Mouse (Mus musculus): ENCODE results near the gene Gimap9.
"Not testable (repeated sequence)": the region's sequence is repeated elsewhere in the genome, so short reads cannot be mapped to it uniquely, and the experiment has no call there.

Gimap9 gene

DNA sequence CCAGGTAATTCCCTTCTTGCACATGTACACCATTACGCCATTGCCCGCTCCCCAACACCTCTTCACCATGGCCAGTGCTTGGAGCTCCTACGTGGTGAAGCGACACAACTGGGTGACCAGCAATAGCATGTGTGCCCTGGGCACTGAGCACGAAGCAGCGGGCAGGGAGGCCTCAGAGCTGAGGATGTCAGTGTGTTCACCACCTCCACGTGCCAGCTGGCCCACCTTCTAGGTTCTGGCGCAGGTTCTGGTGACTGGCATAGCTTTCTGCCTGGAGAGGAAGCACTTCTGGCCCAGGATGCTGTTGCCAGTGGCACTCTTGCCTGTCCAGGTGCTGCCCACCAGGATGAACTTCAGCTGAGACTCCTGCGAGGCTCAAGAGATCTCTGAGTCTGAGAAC, 10.5 kb upstream of the Gimap9 start:
- no peak for DNase-seq

DNA sequence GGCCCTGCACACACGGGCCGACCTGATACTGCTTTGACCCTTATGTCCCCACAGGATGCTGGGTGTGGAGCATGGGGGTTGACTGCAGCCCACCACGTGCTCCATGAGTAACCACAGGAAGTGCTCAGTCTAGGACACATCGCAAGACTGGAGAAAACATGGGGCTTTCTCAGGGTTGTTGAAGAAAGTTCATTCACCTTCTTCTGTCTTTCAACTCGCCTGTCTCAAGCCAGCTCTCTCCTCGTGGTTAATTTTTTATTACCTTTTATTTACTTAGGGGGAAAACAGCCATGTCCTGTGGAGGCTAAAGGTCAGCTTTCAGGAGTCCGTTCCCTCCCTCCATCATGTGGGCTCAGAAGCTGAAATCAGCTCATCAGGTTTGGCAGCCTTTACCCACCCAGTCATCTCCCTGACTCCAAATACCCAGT, 9.8 kb upstream of the Gimap9 start:
- no peak for DNase-seq

DNA sequence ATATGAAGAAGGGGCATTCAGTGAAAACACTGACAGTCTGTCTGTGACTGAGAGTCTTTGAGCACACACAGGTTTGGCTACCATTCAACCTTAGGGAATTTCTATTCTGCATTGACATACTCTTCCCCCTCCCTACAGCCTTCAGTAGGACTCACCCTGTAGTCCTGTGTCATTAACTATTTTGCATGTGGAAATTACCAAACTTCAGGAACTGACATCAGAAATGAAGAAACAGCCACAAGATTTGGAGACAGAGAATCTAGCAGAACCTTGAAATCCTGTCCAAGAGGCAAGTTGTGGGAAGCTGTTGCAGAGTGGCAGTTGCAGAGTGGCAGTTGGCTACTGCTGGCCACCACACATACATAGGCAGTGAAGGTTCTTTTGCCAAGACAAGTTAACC, 7.9 kb upstream of the Gimap9 start:
- DNase-seq = no peak

- no peak for DNase-seq
Measured at GRCm38 (mm10) chr6:48669446-48669969, 6.4 kb upstream of the Gimap9 start.

- no peak for DNase-seq
Measured at GRCm38 (mm10) chr6:48674291-48675058, 1.5 kb upstream of the Gimap9 start.

GRCm38 (mm10) chr6:48675400-48675930, 464 bp upstream of the Gimap9 start:
- no peak for DNase-seq

DNA sequence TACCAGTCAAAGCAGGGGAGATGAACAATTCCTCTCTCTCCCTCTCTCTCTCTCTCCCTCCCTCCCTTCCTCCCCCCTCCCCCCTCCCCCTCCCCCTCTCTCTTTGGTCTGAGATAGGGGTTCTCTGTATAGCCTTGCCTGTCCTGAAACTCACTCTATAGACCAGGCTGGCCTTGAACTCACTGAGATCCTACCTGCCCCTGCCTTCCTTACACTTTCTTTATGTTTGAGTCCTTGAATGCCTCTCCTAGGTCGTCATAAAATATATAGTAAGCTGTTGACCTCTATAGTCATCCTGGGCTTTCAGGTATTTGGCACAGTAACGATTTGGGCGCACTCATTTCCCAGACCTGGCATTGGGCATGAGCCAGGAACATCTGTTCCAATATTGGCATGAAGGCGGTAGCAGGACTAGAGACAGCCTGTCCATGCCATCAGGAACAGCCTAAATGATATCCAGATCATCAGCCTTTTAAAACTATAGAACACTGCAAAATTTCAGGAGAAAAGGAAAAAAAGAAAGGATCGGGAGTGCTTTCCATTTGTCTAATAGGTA, 1.0 kb downstream of the Gimap9 start:
- no peak for DNase-seq

DNA sequence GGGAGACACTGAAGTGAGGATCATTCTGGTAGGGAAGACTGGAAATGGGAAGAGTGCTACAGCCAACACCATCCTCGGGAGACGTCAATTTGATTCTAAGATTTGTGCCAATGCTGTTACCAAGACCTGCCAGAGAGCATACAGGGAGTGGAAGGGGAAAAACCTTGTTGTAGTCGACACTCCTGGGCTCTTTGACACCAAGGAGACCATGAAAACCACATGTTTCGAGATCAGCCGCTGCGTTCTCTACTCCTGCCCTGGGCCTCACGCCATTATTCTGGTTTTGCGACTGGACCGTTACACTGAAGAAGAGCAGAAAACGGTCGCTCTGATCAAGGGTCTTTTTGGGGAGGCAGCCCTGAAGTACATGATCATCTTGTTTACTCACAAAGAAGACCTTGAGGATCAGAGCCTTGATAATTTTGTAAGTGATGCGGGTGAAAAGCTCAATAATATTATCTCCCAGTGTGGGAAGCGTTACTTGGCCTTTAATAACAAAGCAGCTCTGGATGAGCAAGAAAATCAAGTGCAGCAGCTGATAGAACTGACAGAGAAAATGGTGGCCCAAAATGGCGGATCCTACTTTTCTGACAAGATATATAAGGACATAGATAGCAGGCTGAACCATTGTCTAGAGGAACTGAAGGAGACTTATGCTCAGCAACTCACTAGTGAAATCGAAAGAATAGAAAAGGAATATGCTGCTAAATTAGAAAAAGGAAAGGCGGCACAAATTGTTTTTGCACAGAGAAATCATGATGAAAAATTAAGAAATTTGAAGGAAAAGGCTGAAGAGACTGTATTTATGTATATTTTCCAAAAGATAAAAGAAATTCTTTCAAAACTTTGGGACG, 1.8 kb downstream of the Gimap9 start:
- DNase-seq = no peak

DNA sequence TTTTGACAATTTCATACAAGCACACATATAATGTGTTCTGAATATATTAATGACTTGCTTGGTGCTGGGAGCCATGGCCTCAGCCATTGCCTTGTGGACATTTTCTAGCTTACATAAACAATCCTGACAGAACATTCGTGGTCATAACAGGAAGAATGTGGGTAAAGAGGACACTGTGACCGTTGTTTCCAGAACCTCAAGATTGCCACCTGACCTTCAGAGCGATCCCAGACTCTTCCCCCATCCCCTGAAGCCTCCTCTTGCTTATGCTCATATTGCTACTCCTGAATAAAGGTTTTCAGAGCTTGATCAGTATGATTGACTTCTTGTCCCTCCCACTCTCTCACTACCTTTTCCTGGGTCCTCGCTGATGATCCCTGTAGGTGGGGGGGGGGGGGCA, 2.5 kb downstream of the Gimap9 start:
- DNase-seq = no peak

DNA sequence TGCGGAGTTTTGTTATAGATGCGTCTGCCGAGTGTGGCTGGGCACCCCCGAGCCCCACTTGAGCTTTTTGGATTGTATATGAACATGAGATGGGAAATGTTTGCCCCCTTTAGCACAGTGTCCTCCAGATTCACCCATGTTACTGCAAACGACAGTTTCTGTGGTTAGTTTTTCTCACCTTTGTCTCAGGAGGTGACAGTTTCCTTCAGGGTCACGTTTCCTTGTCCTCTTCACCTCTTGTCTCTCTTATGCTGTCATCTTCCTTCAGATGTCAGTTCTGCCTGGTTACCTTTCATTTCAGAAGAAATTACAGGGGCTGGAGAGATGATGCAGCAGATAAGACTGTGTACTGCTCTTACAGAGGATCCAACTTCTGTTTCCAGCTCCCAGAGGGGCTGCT, 3.8 kb downstream of the Gimap9 start:
- no peak for DNase-seq

DNA sequence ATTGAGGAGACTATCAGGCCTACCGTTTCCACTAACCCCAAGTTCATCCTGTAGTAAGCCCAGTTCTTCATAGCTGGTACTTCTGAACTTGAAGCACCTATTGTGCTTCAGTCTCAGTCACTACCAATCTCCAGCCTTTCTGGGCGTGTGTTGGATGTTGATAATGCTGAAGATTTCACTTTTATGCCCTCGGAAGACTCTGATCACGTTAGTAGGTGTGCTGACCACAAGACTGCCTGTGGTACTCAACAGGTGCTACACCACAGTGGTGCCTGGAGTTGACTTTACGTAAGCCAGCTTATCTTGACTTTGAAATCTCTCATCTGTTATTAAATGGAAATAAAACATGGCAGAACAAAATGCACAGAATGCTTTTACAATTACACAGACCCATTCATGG, 4.5 kb downstream of the Gimap9 start:
- DNase-seq = no peak

GRCm38 (mm10) chr6:48681472-48682090, 5.7 kb downstream of the Gimap9 start:
- no peak for DNase-seq

DNA sequence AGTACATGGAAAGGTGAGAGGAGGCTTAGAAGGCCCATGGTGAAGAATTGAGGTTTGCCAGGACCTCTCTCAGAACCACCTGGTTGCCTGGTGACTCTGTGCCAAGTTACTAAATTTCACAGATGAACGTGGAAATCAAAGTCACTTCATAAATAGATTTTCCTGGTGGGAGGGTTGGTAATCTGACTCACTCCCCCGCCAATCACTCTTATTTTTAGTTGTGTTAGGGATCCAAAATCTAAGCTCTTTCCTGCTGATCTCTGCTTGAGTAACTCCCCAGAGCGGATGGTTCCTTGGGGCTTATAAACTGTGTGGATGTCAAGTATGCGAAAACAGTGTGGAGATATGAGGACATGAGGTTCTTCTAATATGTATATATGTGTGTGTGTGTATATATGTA, 6.3 kb downstream of the Gimap9 start:
- no peak for DNase-seq

DNA sequence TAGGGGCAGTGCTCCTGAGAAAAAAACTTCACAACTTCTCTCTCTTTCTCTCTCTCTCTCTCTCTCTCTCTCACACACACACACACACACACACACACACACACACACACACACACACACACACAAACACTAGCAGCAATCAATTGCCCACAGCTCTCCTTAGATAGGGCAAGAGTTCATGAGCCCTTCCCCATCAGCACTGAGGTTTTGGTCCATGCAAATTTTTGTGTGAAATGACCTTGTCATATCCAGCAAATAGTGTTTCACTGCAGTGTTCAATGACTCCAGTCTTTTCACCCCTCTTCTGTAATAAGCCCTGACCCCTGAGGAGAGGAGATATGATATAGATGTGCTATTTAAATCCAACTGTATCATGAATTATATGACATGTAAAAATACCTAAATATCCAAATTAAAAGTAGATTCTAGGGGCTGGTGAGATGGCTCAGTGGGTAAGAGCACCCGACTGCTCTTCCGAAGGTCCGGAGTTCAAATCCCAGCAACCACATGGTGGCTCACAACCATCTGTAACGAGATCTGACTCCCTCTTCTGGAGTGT, 7.4 kb downstream of the Gimap9 start:
- DNase-seq = not testable (repeated sequence)

DNA sequence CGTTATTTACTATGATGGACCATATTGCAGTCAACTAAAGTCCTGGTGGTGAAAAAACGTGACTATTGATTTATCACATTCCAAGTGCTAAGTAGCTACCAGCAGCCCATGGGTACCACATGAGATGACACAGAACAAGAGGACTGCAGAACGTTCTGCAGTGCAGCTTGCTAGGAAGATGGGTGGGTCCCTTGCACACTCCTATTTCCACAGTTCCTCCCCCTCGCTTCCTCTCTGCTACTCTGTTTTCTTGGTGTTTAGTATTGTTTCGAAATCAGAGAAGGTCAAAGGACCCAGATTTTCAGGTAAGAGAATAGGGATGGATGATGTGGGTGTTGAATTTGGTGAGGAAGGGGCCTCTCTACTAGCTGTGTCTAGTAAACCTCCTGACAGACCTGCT, 8.4 kb downstream of the Gimap9 start, which contains the start of gene Gimap4:
Gimap4 (plus strand) TSS at position 231 of the 400 bp plus-strand sequence.
- DNase-seq = no peak

DNA sequence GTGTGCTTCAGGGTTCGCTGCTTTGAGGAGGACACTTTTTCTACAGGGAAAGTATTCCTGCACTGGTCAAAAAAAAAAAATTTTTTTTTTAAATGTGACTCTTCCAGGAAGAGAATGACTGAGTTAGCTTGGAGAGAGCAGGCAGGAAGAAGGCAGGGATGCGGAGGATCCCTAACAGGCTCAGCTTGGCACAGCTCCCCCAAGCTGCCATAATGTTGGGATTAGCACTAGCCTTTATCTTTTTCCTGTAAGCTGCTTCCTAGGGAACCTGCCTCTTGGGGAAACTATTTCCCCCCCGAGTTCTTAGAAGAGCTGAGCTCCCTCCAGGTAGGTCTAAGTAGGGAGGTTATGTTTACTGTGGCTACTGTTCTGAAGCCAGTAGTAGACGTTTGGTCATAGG, 8.9 kb downstream of the Gimap9 start:
- DNase-seq = no peak

- DNase-seq = no peak
Measured at GRCm38 (mm10) chr6:48685251-48685650, 9.3 kb downstream of the Gimap9 start.

- no peak for DNase-seq
Measured at GRCm38 (mm10) chr6:48685694-48686665, 10.1 kb downstream of the Gimap9 start.

DNA sequence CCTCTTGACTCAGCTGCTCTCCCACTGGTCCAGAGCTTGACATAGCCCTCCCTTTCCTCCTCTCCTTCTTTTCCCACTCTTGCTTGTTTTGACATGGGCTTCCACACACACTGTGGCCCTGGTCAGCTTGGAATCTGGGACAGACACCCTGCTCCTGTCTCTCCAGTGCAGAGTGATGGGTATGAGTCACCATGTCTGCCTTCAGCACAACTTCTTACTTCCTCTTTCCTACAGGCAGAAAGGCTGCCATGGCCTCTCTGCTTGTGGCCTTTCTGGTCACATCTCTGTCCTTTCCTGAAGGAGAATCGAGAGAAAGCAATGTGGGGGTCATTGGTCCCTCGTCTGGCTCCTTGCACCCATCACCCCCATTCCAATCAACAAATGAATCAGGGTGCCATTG, 11.1 kb downstream of the Gimap9 start:
- no peak for DNase-seq

DNA sequence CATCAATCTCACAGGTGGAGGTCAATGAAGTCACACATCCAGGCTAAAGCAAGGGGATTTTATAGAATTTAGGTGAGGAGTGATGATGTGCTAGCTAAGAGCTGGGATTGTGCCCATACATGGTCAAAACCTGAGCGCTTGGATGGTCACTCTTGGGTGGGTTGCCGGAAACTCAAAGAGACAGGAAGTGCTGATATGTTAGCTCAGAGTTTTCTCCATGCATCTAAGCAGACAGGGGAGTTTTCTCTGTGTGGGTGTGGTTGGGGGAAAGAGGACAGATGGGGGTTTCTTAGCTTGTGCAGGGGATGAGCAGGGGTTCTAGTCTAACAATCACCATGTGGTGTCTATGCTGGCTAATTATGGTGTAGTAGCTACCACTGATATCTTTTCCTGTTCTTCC, 13.4 kb downstream of the Gimap9 start:
- DNase-seq = no peak

- no peak for DNase-seq
Measured at GRCm38 (mm10) chr6:48692962-48693361, 17.0 kb downstream of the Gimap9 start.
